21 mouse cellular contexts compared by ENCODE assay signal in the genomic region with DNA sequence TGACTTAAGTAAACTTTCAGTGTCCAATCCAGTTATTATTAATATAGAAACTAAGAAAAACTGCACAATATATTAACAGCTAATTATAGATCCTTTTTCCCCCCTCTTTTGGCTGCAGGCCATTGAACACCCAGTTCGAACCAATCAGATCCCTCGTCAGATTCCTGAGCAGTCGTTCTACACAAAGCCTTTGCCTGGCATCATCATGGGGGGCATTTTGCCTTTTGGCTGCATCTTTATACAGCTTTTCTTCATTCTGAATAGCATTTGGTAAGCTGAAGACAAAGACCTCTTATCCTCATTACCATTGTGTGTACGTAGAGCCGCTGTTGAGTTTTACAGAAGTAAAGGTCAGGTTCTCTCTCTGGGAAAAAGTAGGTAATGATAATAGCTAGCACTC. TPM values are rescaled to one million over a fixed set of nuclear protein-coding genes. Genes with fewer than 3 reads are reported as not detected.
DNase-seq lines count a peak whose midpoint lies in the region; ATAC-seq and TF ChIP-seq lines count a peak whose summit lies in the region.
"Had no signal": no experiment of that assay in that cellular context is flagged by ENCODE, and none has a peak within 500 bp of the region (broad histone marks: within the 10 kb centered on the region; RNA-seq: fewer than 3 reads in every experiment).

No protein-coding gene starts in this region.

- 14% methylated on average over 5 of the region's 5 CpGs for WGBS in forebrain, embryonic 13.5 days
- WGBS in forebrain, embryonic 10.5 days = 42% methylated on average over 5 of the region's 5 CpGs
- WGBS in hindbrain, embryonic 13.5 days = 35% methylated on average over 5 of the region's 5 CpGs
- WGBS in hindbrain, embryonic 10.5 days = 59% methylated on average over 5 of the region's 5 CpGs
- WGBS in midbrain, embryonic 14.5 days = 24% methylated on average over 5 of the region's 5 CpGs
- WGBS in midbrain, embryonic 16.5 days = 17% methylated on average over 5 of the region's 5 CpGs
- WGBS in forebrain, postnatal 0 days = 9% methylated on average over 5 of the region's 5 CpGs
- 92% methylated on average over 5 of the region's 5 CpGs for WGBS in liver, postnatal 0 days (ENCODE audit: insufficient replicate concordance)

- no peak overlapping the region for H3K27ac ChIP-seq in forebrain, embryonic 13.5 days
- H3K27ac ChIP-seq in forebrain, embryonic 10.5 days = no peak overlapping the region
- H3K27ac ChIP-seq in hindbrain, embryonic 13.5 days = no peak overlapping the region
- no peak overlapping the region for H3K27ac ChIP-seq in hindbrain, embryonic 10.5 days
- H3K27ac ChIP-seq in midbrain, embryonic 14.5 days (replicated peaks; ENCODE audit: low read depth, low read length) = no peak overlapping the region
- no peak overlapping the region for H3K27ac ChIP-seq in midbrain, embryonic 16.5 days (ENCODE audit: low read length)
- no peak overlapping the region for H3K27ac ChIP-seq in forebrain, postnatal 0 days (ENCODE audit: low read depth, low read length)
- H3K27ac ChIP-seq in liver, postnatal 0 days (ENCODE audit: low read depth) = no peak overlapping the region
- H3K27ac ChIP-seq: embryonic facial prominence, embryonic 15.5 days; gastrocnemius, adult 2 months; intestine, embryonic 15.5 days had no signal

- no peaks in the 10 kb centered on the region for H3K27me3 ChIP-seq in forebrain, embryonic 13.5 days
- no peaks in the 10 kb centered on the region; the same call in 1 of the 2 replicates for H3K27me3 ChIP-seq in forebrain, embryonic 10.5 days (ENCODE audit: poor library complexity, severe bottlenecking)
- no peaks in the 10 kb centered on the region for H3K27me3 ChIP-seq in hindbrain, embryonic 13.5 days
- no peaks in the 10 kb centered on the region for H3K27me3 ChIP-seq in hindbrain, embryonic 10.5 days (ENCODE audit: insufficient read depth, poor library complexity, severe bottlenecking)
- H3K27me3 ChIP-seq in midbrain, embryonic 14.5 days (ENCODE audit: control insufficient read depth, insufficient read depth, low read length) = no peaks in the 10 kb centered on the region
- no peaks in the 10 kb centered on the region for H3K27me3 ChIP-seq in midbrain, embryonic 16.5 days (ENCODE audit: control insufficient read depth, insufficient read depth, low read depth, low read length)
- H3K27me3 ChIP-seq in forebrain, postnatal 0 days (ENCODE audit: insufficient read depth, low read length) = no peaks in the 10 kb centered on the region
- H3K27me3 ChIP-seq in liver, postnatal 0 days (ENCODE audit: insufficient read depth, low read length) = no peaks in the 10 kb centered on the region
- H3K27me3 ChIP-seq: embryonic facial prominence, embryonic 15.5 days; intestine, embryonic 15.5 days had no signal

- peak; percentile 10; the same call in 1 of the 2 replicates for ATAC-seq in forebrain, embryonic 13.5 days
- 0 out of 2 replicates have a peak, but pooled peaks have one; percentile 10 for ATAC-seq in hindbrain, embryonic 13.5 days (ENCODE audit: low FRiP score)
- 0 out of 2 replicates have a peak, but pooled peaks have one; percentile 40 for ATAC-seq in midbrain, embryonic 14.5 days (ENCODE audit: low FRiP score, low TSS enrichment)
- ATAC-seq in midbrain, embryonic 16.5 days = no peak
- peak; percentile 40; the same call in 1 of the 2 replicates for ATAC-seq in forebrain, postnatal 0 days
- ATAC-seq in liver, postnatal 0 days = no peak
- ATAC-seq: intestine, embryonic 15.5 days had no signal

- H3K9me3 ChIP-seq in forebrain, embryonic 13.5 days (replicated peaks) = no peaks in the 10 kb centered on the region
- no peaks in the 10 kb centered on the region for H3K9me3 ChIP-seq in forebrain, embryonic 10.5 days
- H3K9me3 ChIP-seq in hindbrain, embryonic 13.5 days = no peaks in the 10 kb centered on the region
- H3K9me3 ChIP-seq in hindbrain, embryonic 10.5 days = no peaks in the 10 kb centered on the region
- no peaks in the 10 kb centered on the region for H3K9me3 ChIP-seq in midbrain, embryonic 14.5 days (ENCODE audit: control insufficient read depth, low read length)
- H3K9me3 ChIP-seq in midbrain, embryonic 16.5 days (replicated peaks; ENCODE audit: control insufficient read depth, low read length, poor library complexity, severe bottlenecking) = no peaks in the 10 kb centered on the region
- H3K9me3 ChIP-seq in forebrain, postnatal 0 days (ENCODE audit: low read length) = no peaks in the 10 kb centered on the region
- H3K9me3 ChIP-seq in liver, postnatal 0 days (ENCODE audit: low read length) = no peaks in the 10 kb centered on the region
- H3K9me3 ChIP-seq: embryonic facial prominence, embryonic 15.5 days; intestine, embryonic 15.5 days had no signal

- H3K36me3 ChIP-seq in forebrain, embryonic 13.5 days (ENCODE audit: poor library complexity, severe bottlenecking) = peaks cover 72% of the 10 kb centered on the region
- peaks cover 98% of the 10 kb centered on the region for H3K36me3 ChIP-seq in forebrain, embryonic 10.5 days (replicated peaks)
- H3K36me3 ChIP-seq in hindbrain, embryonic 13.5 days = peaks cover 80% of the 10 kb centered on the region
- H3K36me3 ChIP-seq in hindbrain, embryonic 10.5 days = peaks cover 98% of the 10 kb centered on the region
- peaks cover 81% of the 10 kb centered on the region for H3K36me3 ChIP-seq in midbrain, embryonic 14.5 days (ENCODE audit: control insufficient read depth, insufficient read depth, low read length)
- H3K36me3 ChIP-seq in midbrain, embryonic 16.5 days (ENCODE audit: control insufficient read depth, insufficient read depth, low read length) = peaks cover 28% of the 10 kb centered on the region
- peaks cover 55% of the 10 kb centered on the region for H3K36me3 ChIP-seq in forebrain, postnatal 0 days (ENCODE audit: insufficient read depth)
- peaks cover 74% of the 10 kb centered on the region for H3K36me3 ChIP-seq in liver, postnatal 0 days (replicated peaks; ENCODE audit: insufficient read depth, low read length)

- H3K9ac ChIP-seq in forebrain, embryonic 13.5 days = no peak overlapping the region
- H3K9ac ChIP-seq in hindbrain, embryonic 13.5 days = no peak overlapping the region
- H3K9ac ChIP-seq in midbrain, embryonic 14.5 days (replicated peaks; ENCODE audit: low read length) = no peak overlapping the region
- H3K9ac ChIP-seq in midbrain, embryonic 16.5 days (ENCODE audit: low read depth, low read length) = no peak overlapping the region
- no peak overlapping the region for H3K9ac ChIP-seq in forebrain, postnatal 0 days
- no peak overlapping the region for H3K9ac ChIP-seq in liver, postnatal 0 days (replicated peaks)
- H3K9ac ChIP-seq: embryonic facial prominence, embryonic 15.5 days; intestine, embryonic 15.5 days had no signal

- DNase-seq in forebrain, embryonic 10.5 days (ENCODE audit: extremely low spot score, low spot score) = no peak
- DNase-seq in hindbrain, embryonic 10.5 days (ENCODE audit: low spot score) = no peak
- DNase-seq in midbrain, embryonic 14.5 days = peak; percentile 29
- DNase-seq in forebrain, postnatal 0 days = peak; percentile 15
- no peak for DNase-seq in liver, postnatal 0 days
- DNase-seq: adrenal gland, adult 2 months; adrenal gland, postnatal 25 days; cerebellum, adult 11 months; cerebellum, adult 9-10 months; cerebellum, postnatal 36 days; gastrocnemius, adult 2 months; gastrocnemius, postnatal 25 days; heart, postnatal 10 days; heart, postnatal 4 days; kidney, adult 18-20 months had no signal

- H3K4me1 ChIP-seq in forebrain, embryonic 13.5 days = peaks cover 11% of the 10 kb centered on the region; the same call in 1 of the 2 replicates
- H3K4me1 ChIP-seq in forebrain, embryonic 10.5 days = peaks cover 15% of the 10 kb centered on the region
- H3K4me1 ChIP-seq in hindbrain, embryonic 13.5 days (replicated peaks) = no peaks in the 10 kb centered on the region
- H3K4me1 ChIP-seq in hindbrain, embryonic 10.5 days (replicated peaks) = no peaks in the 10 kb centered on the region
- no peaks in the 10 kb centered on the region for H3K4me1 ChIP-seq in midbrain, embryonic 14.5 days (ENCODE audit: control insufficient read depth, insufficient read depth, low read length)
- no peaks in the 10 kb centered on the region for H3K4me1 ChIP-seq in midbrain, embryonic 16.5 days (ENCODE audit: control insufficient read depth, insufficient read depth, low read length)
- H3K4me1 ChIP-seq in forebrain, postnatal 0 days (ENCODE audit: insufficient read depth) = no peaks in the 10 kb centered on the region
- no peaks in the 10 kb centered on the region for H3K4me1 ChIP-seq in liver, postnatal 0 days (ENCODE audit: insufficient read depth)
- H3K4me1 ChIP-seq: embryonic facial prominence, embryonic 15.5 days; intestine, embryonic 15.5 days had no signal

- no peak for TF ChIP-seq CTCF in forebrain, postnatal 0 days (IDR thresholded peaks at IDR 0.05; ENCODE audit: low read depth)
- TF ChIP-seq CTCF in liver, postnatal 0 days (IDR thresholded peaks at IDR 0.05; ENCODE audit: low read depth) = no peak

- H3K4me3 ChIP-seq in forebrain, embryonic 13.5 days = no peak overlapping the region
- no peak overlapping the region for H3K4me3 ChIP-seq in forebrain, embryonic 10.5 days
- H3K4me3 ChIP-seq in hindbrain, embryonic 13.5 days = no peak overlapping the region
- H3K4me3 ChIP-seq in hindbrain, embryonic 10.5 days = no peak overlapping the region
- no peak overlapping the region for H3K4me3 ChIP-seq in midbrain, embryonic 14.5 days (replicated peaks; ENCODE audit: low read depth, low read length)
- no peak overlapping the region for H3K4me3 ChIP-seq in midbrain, embryonic 16.5 days (ENCODE audit: low read depth, low read length)
- H3K4me3 ChIP-seq in forebrain, postnatal 0 days (ENCODE audit: low read depth, low read length) = no peak overlapping the region
- H3K4me3 ChIP-seq in liver, postnatal 0 days (ENCODE audit: low read depth, low read length) = no peak overlapping the region
- H3K4me3 ChIP-seq: embryonic facial prominence, embryonic 15.5 days; erythroblast, embryonic 14.5 days; gastrocnemius, adult 2 months; intestine, embryonic 15.5 days had no signal

- no peak overlapping the region for H3K4me2 ChIP-seq in forebrain, embryonic 13.5 days
- H3K4me2 ChIP-seq in hindbrain, embryonic 13.5 days = no peak overlapping the region
- no peak overlapping the region for H3K4me2 ChIP-seq in midbrain, embryonic 14.5 days (ENCODE audit: low read length)
- no peak overlapping the region for H3K4me2 ChIP-seq in midbrain, embryonic 16.5 days (ENCODE audit: low read length)
- no peak overlapping the region for H3K4me2 ChIP-seq in forebrain, postnatal 0 days (ENCODE audit: low read depth)
- H3K4me2 ChIP-seq in liver, postnatal 0 days (ENCODE audit: low read depth, low read length) = no peak overlapping the region
- H3K4me2 ChIP-seq: embryonic facial prominence, embryonic 15.5 days; intestine, embryonic 15.5 days had no signal

- TF ChIP-seq EP300 in liver, postnatal 0 days (IDR thresholded peaks at IDR 0.05; ENCODE audit: low read depth) = no peak

RNA-seq across cellular contexts. Expression of a gene that starts 30.9 kb away (rescaled TPM):
- polyA plus RNA-seq in forebrain, embryonic 13.5 days (2015; fragmentation: Nextera tagmentation; extraction: Ambion mirVana) = 21.0 and 22.9 TPM in 2 replicates
- polyA plus RNA-seq in forebrain, embryonic 10.5 days (2016; fragmentation: Nextera tagmentation; extraction: Ambion mirVana) = 29.1 and 35.3 TPM in 2 replicates
- 12.1 and 12.7 TPM in 2 replicates for polyA plus RNA-seq in hindbrain, embryonic 13.5 days (2015; fragmentation: Nextera tagmentation; extraction: Ambion mirVana)
- polyA plus RNA-seq in hindbrain, embryonic 10.5 days (2016; fragmentation: Nextera tagmentation; extraction: Ambion mirVana) = 28.6 and 31.3 TPM in 2 replicates
- polyA plus RNA-seq in midbrain, embryonic 14.5 days (2014; fragmentation: Nextera tagmentation; extraction: Ambion mirVana) = 12.8 and 17.2 TPM in 2 replicates
- polyA plus RNA-seq in midbrain, embryonic 16.5 days (2015; fragmentation: Nextera tagmentation; extraction: Ambion mirVana) = 17.2 and 29.7 TPM in 2 replicates
- total RNA-seq in forebrain, postnatal 0 days (2014; rRNA removed) = 10.6 TPM in 2 replicates
- 15.8 and 21.0 TPM in 2 replicates for polyA plus RNA-seq in forebrain, postnatal 0 days (2015; fragmentation: Nextera tagmentation; extraction: Ambion mirVana)
- 36.0 and 37.8 TPM in 2 replicates for polyA plus RNA-seq in liver, postnatal 0 days (2015; fragmentation: Nextera tagmentation; extraction: Ambion mirVana)

RNA-seq across cellular contexts. Expression of a gene that starts 43.8 kb away (rescaled TPM):
- polyA plus RNA-seq in forebrain, embryonic 13.5 days (2015; fragmentation: Nextera tagmentation; extraction: Ambion mirVana) = 103 and 112 TPM in 2 replicates
- 120 and 128 TPM in 2 replicates for polyA plus RNA-seq in forebrain, embryonic 10.5 days (2016; fragmentation: Nextera tagmentation; extraction: Ambion mirVana)
- 112 and 118 TPM in 2 replicates for polyA plus RNA-seq in hindbrain, embryonic 13.5 days (2015; fragmentation: Nextera tagmentation; extraction: Ambion mirVana)
- 113 and 126 TPM in 2 replicates for polyA plus RNA-seq in hindbrain, embryonic 10.5 days (2016; fragmentation: Nextera tagmentation; extraction: Ambion mirVana)
- 86.9 and 124 TPM in 2 replicates for polyA plus RNA-seq in midbrain, embryonic 14.5 days (2014; fragmentation: Nextera tagmentation; extraction: Ambion mirVana)
- 112 and 115 TPM in 2 replicates for polyA plus RNA-seq in midbrain, embryonic 16.5 days (2015; fragmentation: Nextera tagmentation; extraction: Ambion mirVana)
- total RNA-seq in forebrain, postnatal 0 days (2014; rRNA removed) = 68.7 and 84.3 TPM in 2 replicates
- polyA plus RNA-seq in forebrain, postnatal 0 days (2015; fragmentation: Nextera tagmentation; extraction: Ambion mirVana) = 79.1 and 104 TPM in 2 replicates
- polyA plus RNA-seq in liver, postnatal 0 days (2015; fragmentation: Nextera tagmentation; extraction: Ambion mirVana) = 99.3 and 107 TPM in 2 replicates

Comparison
In these comparisons a context has a peak if more than half of its experiments do, and no peak if none do; other contexts are left out.
1. ATAC-seq: peak in forebrain, embryonic 13.5 days (single experiment), hindbrain, embryonic 13.5 days (single experiment), midbrain, embryonic 14.5 days (single experiment) and forebrain, postnatal 0 days (single experiment); none in midbrain, embryonic 16.5 days (single experiment) and liver, postnatal 0 days (single experiment).
2. DNase-seq: peak in midbrain, embryonic 14.5 days (single experiment) and forebrain, postnatal 0 days (single experiment); none in forebrain, embryonic 10.5 days (single experiment), hindbrain, embryonic 10.5 days (single experiment) and liver, postnatal 0 days (single experiment).